Mouse (Mus musculus) thymus, postnatal 4 days (tissue): ENCODE data around the gene Vangl1.

ENCODE experiments used
- DNase-seq: peaks from one replicate; pipeline ENCODE4 v3.0.0; 2021

Vangl1 gene

DNA sequence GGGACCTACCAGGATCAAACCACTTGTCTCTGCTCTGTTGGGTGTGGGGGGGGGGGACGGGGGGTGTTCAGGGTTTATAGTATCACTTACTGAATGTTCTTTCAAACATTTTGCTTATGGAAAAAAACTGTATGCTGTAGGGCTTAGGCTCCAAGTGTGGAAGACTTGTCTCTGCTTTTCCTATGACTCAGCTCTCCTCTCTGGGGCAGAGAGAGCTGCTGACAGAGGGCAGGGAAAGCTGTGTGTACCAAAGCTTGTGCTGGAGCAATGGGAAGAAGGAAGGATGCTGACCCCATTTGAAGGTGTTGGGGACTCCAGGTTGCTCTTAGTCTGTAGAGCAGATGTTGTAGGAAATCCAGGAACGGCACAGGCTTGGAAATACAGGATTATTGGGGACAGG is 63.0 kb downstream of the Vangl1 start:
- no peak for DNase-seq

DNA sequence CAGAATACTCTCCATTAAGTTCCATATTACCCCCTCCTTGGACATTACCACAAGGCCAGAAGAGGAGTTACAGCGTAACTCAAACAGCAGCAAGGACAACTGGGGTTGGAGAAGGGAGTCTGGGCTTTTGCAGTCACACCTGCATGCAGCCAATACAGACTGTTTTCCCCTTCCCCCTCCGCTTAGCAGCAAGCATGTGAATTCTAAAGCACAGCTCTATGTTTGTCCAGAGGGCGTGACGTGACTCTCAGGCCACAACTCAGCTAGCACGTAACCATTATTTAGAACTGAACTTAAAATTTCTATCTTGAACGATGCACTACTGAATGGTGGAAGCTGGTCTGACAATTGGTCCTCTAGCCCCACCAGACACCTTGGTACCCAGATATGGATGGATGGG is 63.9 kb downstream of the Vangl1 start:
- no peak for DNase-seq

DNA sequence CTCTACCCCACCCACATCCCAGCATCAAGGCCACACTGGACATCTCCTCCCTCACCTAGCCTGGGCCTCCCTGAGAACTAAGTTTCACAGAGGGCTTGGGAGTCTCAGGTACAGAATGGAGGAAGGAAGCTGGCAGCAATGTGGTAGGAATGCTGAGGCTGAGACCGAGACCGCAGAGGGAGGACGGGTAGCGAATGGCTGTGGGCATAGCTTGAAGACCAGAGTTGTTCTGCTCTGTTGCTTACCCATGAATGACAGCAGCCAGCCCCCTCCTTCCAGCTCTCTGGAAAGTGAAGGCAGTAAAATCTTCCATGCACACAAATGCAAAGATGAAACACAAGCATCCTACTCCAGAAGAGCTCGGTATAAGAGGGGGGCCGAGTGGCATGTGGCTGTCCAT is 65.6 kb downstream of the Vangl1 start:
- no peak for DNase-seq

DNA sequence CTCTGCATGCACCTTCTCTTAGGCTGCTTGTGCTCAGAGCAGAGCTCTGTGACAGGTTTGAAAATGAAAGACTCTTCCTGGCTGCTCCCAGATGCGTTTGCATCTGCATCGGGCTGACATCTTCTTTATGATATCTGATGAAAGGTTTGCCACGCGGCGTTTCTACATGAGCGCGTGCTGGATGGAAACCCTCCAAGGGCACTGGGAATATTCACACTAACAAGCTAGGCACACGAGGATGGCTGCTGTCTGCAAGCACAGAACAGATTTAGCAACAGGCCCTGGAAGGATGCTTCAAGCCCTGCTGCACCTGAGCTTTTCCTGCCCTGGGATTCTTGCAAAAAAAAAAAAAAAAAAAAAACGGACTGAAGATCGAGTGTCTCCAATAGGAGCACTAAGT is 67.3 kb downstream of the Vangl1 start:
- no peak for DNase-seq

DNA sequence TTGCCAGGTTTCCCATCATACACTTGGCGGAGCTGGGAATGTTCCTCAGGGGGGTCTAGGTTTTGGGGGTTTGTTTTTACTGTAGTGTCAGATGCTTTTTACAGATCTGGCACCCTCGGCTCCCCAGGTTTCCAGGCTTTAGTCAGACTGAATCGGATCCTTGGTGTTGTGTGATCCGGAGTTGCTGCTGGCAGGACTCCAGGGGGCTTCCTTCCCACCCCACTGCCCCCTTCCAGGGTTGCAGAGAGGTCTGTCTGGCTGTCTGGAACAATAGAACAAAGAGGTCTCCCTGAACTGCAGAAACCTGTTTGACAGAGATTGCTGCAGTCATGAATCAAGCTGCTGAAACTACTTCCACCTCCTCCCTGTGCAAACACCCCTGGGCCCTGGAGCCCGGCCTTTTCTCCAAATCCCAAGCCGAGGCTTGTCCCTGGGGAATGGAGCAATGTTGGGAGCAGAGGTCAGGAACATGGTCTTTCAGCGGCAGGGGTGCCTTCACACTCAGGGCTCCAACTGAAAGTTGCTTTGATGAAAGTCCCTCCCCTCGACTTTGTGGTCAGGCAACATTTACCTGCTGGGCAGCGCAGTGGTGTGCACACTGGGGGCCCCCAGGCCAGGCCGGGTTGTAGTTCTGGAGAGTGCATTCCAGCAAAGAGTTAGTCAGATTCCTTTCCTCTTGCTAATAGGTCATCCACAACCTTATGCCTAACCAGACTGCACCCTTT is 68.9 kb downstream of the Vangl1 start:
- DNase-seq, result no peak

DNA sequence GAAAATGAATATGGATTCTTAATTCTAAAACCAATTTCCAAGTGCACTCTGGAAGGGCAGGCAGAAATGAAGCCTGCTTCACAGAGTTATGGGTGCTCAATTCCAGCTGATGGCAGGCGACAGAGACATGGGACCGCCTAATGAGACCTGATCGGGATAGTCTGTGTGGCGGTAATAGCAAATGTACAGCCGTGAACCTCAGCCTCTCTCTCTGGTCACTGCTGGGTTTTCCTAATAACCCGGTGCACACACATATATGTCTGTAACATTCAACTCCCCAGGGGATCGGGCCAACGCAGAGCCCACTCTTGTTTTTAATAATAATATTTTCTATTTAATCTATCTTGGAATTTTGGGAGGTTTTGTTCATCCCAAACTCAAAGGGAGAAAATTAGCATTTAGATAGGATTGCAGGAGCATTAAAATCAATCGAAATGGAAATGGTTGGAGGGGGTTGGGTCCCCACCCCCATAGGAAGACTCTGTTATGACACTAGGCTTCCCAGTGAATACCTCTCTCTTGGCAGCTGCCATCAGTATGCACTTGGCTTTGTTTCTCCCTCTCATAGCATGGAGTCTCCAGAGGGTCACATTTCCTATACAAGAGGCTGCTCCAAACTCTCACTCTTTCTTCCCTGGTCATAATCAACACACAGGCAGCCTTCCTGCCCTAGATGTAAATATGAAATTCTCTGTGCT is 72.7 kb downstream of the Vangl1 start:
- no peak for DNase-seq

DNA sequence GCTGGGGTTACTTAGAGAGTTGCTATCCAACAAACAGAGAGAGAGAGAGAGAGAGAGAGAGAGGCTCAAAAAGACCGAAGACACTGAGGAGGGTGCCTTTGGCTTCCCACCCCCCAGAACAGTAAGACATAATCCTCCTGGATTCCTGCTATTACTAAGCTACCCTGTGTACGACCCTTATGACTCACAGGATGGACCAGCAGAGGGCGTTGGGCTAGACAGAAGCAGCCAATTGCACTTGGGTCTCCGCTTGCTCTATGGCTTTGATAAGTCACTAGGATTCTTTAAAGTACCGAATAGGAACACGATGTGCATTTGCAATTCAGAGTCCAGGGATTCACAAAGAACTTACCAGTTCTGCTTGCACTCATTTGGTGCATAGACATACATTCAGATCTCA is 74.0 kb downstream of the Vangl1 start:
- DNase-seq, result no peak

DNA sequence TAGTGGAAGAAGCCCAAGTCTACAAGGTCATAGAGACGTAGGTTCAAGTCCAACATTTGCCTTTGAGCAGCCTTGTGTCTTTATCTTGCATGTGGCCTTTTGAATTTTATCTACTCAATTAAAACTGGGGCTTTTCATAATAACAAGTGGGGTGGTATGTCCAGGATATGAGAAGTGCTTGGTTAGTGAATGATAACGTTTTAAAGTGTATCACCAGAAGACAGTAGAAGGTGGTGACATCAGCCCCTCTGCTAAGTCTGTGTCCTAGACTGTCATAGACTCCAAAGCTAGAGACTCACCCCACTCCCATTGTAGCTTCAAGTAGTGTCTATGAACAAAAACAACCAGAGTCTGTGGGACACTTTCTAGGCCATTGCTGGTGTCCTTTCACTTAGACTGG is 76.3 kb downstream of the Vangl1 start:
- DNase-seq, result no peak

DNA sequence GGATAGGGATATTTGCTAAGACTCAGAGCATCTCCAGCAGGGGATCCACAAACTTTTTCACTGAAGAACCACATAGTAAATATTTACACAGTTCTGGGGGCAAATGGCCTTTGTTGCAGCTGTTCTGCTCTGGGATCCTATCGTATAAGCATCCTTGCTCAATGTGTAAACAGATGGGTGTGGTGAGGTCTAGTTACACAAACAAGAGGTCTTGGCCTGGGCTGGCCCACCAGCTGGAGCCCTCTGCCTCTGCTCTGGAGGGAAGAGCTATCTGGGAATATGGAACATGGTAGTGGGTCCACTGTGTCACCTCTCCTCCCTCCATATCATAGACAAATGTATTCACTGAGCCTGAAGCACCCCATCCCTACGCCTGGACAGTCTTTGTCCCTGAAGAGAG is 77.4 kb downstream of the Vangl1 start:
- DNase-seq, result no peak

DNA sequence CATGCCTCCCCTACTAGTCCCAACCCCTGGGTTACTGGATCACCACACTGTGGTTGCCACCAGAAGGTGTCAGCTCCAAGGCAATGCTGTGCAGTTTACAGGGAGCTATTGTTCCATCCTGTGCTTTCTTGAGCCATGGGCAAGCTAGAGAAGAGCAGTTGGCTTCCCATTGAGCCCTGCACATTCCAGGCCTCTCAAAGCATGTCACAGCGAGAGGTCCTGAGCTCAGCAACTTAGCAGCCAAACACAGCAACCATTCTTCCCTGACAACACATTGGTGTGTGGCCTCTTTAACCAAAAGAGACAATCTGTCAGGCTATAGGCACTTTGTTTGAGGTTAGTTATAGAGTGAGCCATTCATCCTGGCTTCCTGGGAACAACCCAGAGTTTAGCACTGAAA is 78.9 kb downstream of the Vangl1 start:
- DNase-seq, result no peak

DNA sequence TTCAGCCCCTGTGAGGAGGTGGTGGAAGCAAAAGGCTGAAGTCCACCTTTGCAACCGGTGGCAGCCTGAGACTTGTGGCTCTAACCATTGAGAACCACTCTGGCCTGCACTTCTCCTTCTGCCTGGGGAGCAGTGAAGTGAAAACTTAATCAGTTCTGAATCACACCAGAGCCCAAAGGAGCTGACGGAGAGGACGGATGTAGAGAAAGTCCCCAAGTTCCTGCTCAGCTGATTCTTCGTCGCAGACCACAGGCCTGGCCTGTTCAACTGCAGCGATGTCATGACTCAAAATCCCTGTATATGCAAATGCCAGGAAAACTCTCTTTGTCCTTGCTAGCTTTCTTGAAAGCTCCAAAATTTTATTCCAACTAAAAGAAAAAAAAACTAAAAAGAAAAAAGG is 80.8 kb downstream of the Vangl1 start:
- no peak for DNase-seq

DNA sequence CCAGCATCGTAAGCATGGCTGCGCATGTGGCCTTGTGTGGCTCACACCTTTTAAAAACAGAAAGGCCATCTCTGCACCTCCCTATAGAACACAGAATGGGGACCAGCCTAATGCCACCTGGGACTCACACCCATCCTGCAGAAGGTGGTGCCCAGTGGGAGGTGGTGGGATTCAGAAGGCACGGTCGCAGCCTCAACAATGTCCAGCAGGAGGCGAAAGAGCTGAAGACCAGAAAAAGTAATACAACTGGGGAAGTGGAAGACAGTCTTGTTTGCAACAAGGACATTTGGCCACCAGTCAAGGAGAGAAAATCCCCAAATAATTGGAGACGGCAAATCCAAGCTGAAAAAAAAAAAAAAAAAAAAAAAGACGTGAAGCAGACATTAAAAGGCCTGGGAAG is 82.4 kb downstream of the Vangl1 start:
- peak; percentile 22 for DNase-seq

DNA sequence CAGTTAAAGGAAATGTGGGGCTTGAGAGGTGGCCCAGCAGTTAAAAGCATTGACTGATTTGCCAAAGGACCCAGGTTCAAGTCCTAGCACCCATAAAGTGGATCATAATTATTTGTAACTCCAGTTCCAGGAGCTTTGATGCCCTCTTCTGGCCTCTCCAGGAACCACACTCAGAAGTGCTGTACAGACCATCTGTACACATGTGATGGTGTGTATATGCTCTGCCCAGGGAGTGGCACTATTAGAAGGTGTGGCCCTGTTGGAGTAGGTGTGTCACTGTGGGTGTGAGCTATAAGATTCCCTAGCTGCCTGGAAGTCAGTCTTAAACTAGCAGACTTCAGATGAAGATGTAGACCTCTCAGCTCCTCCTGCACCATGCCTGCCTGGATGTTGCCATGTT is 83.5 kb downstream of the Vangl1 start:
- DNase-seq, result no peak

DNA sequence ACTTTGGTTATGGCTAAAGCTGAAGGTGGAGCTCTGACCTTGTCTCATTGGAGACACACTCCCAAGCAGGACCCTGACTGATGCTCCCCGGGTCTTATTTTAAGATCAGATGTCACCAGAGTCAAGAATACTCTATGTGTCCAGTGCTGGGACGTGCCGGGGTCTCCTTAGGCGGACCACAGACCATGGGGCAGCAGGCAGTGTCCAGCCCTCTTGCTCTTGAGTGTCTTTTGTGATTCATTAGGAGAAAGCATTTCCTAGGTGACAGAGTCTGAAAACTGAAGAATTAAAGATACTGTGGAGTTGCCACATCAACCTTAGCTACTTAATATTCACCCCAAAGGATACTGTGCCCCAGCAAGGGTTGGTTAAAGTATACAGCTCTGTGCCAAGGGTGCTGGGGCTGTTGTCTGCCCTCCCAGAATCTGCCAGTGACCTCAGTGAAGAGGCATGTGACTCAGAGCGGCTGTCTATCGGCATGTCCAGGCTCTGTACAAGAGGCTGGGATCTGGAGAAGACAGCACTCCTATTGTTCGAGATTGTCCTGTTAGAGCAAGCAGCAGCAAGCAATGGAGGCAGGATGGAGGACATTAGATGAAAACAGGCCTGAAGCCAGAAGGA is 92.4 kb downstream of the Vangl1 start:
- no peak for DNase-seq

DNA sequence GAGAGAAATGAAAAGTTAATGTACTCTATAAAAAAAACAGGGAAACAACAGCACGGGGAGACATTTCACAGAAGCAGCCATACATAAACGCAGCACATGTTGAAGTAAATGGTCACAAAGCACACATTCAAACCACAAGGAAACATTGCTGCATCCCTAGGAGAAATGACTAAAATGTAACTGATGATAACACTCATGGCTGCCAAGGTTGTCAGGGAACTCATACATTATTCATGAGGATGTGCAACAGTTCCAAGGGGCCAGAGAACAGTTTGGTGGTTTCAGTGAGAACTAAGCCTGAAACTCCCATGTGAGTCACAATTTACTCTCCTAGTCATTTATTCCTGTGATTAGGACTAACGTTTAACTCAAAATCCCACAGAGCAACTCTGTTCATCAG is 96.3 kb downstream of the Vangl1 start:
- no peak for DNase-seq

DNA sequence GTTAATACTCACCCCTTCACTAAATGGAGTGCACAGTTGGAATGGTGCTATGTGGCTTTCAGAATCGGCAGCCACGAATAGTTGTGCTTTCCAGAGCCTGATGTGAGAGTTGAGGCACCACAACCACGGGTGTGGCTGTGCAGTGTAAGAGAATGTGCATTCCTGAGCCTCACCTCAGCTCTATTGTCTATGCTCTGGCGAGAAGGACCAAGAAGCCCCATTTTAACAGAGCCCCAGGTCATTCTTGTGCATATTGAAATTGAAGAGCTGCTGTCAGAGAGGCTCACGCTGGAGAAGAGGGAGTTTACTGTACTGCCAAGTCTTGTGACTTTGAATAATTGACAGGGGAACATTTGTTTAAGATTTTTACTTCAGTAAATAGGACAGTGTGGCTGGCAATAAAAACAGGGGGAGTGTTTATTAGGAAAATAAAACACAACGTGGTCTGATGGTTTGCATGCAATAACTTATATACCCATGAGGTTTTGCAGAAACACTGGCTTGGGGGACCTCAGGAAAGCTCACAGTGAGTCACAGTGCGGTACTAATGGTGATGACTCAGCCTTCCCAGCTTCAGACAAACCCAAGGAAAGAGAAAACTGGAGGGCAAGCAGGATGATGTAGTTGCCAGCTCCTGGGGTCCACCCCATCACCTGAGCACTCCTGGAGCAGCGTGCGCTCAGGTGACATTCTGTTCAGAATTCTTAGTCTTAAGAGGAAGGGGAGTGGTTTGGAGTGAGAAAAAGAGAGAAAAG is 100.5 kb downstream of the Vangl1 start:
- no peak for DNase-seq
